Mouse (Mus musculus) MEL (cell line): Measurements from ENCODE around the gene Gamt.
A peak's percentile ranks its signal among the peaks of the same experiment; 100 is the strongest.

Experiments
- CHD1 ChIP-seq: IDR thresholded peaks from 2 replicates; pipeline ENCODE4 v1.6.1; 2012; ENCODE audit warnings: low read depth, mild to moderate bottlenecking, inconsistent platforms, low read length, improper control_type of control experiment
- CTCF ChIP-seq, 3 experiments: IDR thresholded peaks in 2 of 3; conservative IDR thresholded peaks in 1 of 3; 2 replicates each; pipeline ENCODE4 v1.5.1; 2011 to 2012; ENCODE audit warnings: low read length in 3 of 3, low read depth in 2 of 3, mild to moderate bottlenecking in 2 of 3, improper control_type of control experiment in 1 of 3, inconsistent platforms in 1 of 3, mixed read lengths in 1 of 3, moderate library complexity in 1 of 3; ENCODE audit not compliant: control insufficient read depth in 1 of 3, insufficient read depth in 1 of 3, poor library complexity in 1 of 3, severe bottlenecking in 1 of 3
- EP300 ChIP-seq, 2 experiments: IDR thresholded peaks; 2 replicates each; pipeline ENCODE4 v1.6.1; 2011; ENCODE audit warnings: improper control_type of control experiment in 2 of 2, low read length in 2 of 2, low read depth in 1 of 2, mild to moderate bottlenecking in 1 of 2
- ETS1 ChIP-seq: IDR thresholded peaks from 2 replicates; pipeline ENCODE4 v1.6.1; 2012; ENCODE audit warnings: low read depth, mild to moderate bottlenecking, inconsistent platforms, low read length, improper control_type of control experiment, moderate library complexity
- GABPA ChIP-seq: IDR thresholded peaks from 2 replicates; pipeline ENCODE4 v1.6.1; 2012; ENCODE audit warnings: low read depth, mild to moderate bottlenecking, inconsistent platforms, low read length, improper control_type of control experiment, moderate library complexity
- GATA1 ChIP-seq: IDR thresholded peaks from 2 replicates; pipeline ENCODE4 v1.6.1; 2011; ENCODE audit warnings: low read depth, low read length, improper control_type of control experiment
- MAZ ChIP-seq: IDR thresholded peaks from 2 replicates; pipeline ENCODE4 v1.6.1; 2012; ENCODE audit warnings: low read depth, mild to moderate bottlenecking, inconsistent platforms, low read length, improper control_type of control experiment
- NELFE ChIP-seq: IDR thresholded peaks from 2 replicates; pipeline ENCODE4 v1.6.1; 2011; ENCODE audit warnings: low read depth, low read length, improper control_type of control experiment
- POLR2A ChIP-seq, 2 experiments: IDR thresholded peaks; 2 replicates each; pipeline ENCODE4 v1.6.1; 2011 to 2012; ENCODE audit warnings: low read length in 2 of 2, mild to moderate bottlenecking in 2 of 2, control low read depth in 1 of 2, improper control_type of control experiment in 1 of 2, low read depth in 1 of 2, moderate library complexity in 1 of 2; ENCODE audit not compliant: control insufficient read depth in 1 of 2, insufficient read depth in 1 of 2, poor library complexity in 1 of 2
- POLR2AphosphoS2 ChIP-seq: IDR thresholded peaks from 2 replicates; pipeline ENCODE4 v1.6.1; 2011; ENCODE audit warnings: low read length, improper control_type of control experiment
- SIN3A ChIP-seq: IDR thresholded peaks from 2 replicates; pipeline ENCODE4 v1.6.1; 2012; ENCODE audit warnings: low read length, improper control_type of control experiment, inconsistent platforms
- TCF12 ChIP-seq: IDR thresholded peaks from 2 replicates; pipeline ENCODE4 v1.6.1; 2014; ENCODE audit warnings: low read depth, mild to moderate bottlenecking, inconsistent platforms, low read length, improper control_type of control experiment, moderate library complexity
- USF1 ChIP-seq: IDR thresholded peaks from 2 replicates; pipeline ENCODE4 v1.6.1; 2014; ENCODE audit warnings: low read depth, mild to moderate bottlenecking, inconsistent platforms, low read length, improper control_type of control experiment, moderate library complexity

GRCm38 (mm10) chr10:80245600-80245999 lies 15.2 kb downstream of the Gamt start:
- TF ChIP-seq MAZ (no peak), GATA1 (peak; percentile 56), CTCF (IDR thresholded peaks at IDR 0.05 in 2 of 3, conservative IDR thresholded peaks at IDR 0.05 in 1 of 3; ENCODE audit: control insufficient read depth in 1 of 3, insufficient read depth in 1 of 3, low read depth in 2 of 3, low read length in 3 of 3, poor library complexity in 1 of 3, severe bottlenecking in 1 of 3) (peak; percentile 70 to 95 (median 90)), NELFE (no peak), USF1 (no peak), POLR2A (IDR thresholded peaks at IDR 0.05; ENCODE audit: control insufficient read depth in 1 of 2, insufficient read depth in 1 of 2, low read depth in 1 of 2, low read length in 2 of 2, poor library complexity in 1 of 2) (no peak), GABPA (no peak), EP300 (IDR thresholded peaks at IDR 0.05; ENCODE audit: low read depth in 1 of 2, low read length in 2 of 2) (no peak), CHD1 (no peak), TCF12 (no peak), SIN3A (peak; percentile 51; the same call in 1 of the 2 replicates), POLR2AphosphoS2 (no peak), ETS1 (no peak)
